Mouse (Mus musculus): ENCODE measurements around the gene Yjefn3. TPM values are rescaled to one million over a fixed set of nuclear protein-coding genes. Genes with fewer than 3 reads are reported as not detected.

The Yjefn3 gene
- 1 to 10 TPM in 1 of 2 experiments, not detected in 1; 1.7 TPM for total RNA-seq (2023)

DNA sequence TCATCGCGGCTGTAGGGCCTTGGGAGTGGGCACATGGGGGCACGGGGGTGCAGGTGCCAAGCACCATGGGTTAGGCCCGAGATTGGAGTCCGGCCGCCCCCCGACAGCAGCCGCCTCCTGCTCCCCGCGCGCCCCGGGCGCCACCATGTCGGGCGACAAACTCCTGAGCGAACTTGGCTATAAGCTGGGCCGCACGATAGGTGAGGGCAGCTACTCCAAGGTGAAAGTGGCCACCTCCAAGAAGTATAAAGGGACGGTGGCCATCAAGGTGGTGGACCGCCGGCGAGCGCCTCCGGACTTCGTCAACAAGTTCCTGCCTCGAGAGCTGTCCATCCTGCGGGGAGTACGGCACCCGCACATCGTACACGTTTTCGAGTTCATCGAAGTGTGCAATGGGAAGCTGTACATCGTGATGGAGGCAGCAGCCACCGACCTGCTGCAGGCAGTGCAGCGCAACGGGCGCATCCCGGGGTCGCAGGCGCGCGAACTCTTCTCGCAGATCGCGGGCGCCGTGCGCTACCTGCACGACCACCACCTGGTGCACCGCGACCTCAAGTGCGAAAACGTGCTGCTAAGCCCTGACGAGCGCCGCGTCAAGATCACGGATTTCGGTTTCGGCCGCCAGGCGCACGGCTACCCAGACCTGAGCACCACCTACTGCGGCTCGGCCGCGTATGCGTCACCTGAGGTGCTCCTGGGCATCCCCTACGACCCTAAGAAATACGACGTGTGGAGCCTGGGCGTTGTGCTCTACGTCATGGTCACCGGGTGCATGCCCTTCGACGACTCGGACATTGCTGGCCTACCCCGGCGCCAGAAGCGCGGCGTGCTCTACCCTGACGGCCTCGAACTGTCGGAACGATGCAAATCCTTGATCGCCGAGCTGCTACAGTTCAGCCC lies at the start of gene Yjefn3, which contains the start of the genes Tssk6 and Ndufa13:
Gene Yjefn3, minus strand, starts transcription at position 550 of the 900 bp plus-strand sequence.
Gene Tssk6, plus strand, starts transcription at position 22 of the 900 bp plus-strand sequence.
Gene Ndufa13, minus strand, starts transcription at position 396 of the 900 bp plus-strand sequence.

DNA sequence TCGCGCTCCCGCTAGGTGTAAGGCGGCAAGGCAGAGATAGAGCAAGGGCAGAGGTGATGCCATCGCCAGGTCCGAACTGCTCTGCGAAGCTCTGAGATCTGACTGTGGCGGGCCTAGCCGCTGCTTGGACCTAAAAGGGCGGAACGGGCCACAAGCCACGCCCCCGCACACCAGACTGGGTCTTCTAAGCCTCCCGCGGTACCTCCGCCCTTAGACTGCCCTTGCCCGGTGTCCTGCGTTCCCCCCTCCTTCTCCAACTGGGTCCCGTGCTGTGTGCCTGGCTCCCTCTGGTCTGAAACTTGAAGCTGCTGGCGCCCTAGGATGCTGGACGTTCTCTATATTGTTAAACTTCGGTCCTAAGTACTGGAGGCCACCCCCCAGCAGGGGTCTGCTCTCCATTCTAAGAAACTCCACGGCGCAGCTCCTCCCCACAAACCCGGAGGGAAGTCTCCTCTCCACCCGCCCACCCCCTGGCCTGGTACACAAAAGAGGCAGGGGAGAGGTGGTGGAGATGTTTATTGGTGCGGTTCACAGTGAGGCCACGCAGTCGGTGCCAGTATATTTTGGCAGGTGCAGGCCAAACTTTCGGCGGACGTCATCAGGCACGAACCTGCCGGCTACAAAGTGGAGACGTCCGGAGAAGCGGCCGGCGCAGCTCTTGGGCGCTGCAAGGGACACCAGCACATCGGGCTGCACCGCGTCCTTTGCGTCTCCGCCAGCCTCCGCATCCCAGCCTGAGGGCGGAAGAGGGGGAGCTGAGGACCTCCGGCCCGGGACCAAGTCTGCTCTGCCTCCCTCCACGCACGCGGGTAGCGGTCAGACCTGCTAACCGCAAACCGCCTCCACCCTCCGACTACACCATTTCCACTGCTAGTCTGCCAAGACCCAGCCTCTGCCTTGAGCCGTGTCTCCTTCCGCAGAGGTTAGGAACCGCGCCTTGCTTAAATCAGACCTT lies 14.9 kb downstream of the Yjefn3 start, which contains the start of gene Cilp2:
Gene Cilp2, minus strand, starts transcription at position 399 of the 955 bp plus-strand sequence.

Other genes starting within 250 kb of the Yjefn3 start
- gene Zfp964, start 248.2 kb downstream of the Yjefn3 start, total RNA-seq (2023): under 1 TPM; 0.47 to 0.52 TPM
- gene Zfp869, start 192.0 kb downstream of the Yjefn3 start, total RNA-seq (2023): 10 to 100 TPM; 31.6 to 34.7 TPM
- 1 to 10 TPM; 3.2 to 3.4 TPM for gene Zfp963, start 152.7 kb downstream of the Yjefn3 start, total RNA-seq (2023)
- not detected for gene Gm20422, start 127.8 kb downstream of the Yjefn3 start, total RNA-seq (2023)
- gene Atp13a1, start 111.5 kb downstream of the Yjefn3 start, total RNA-seq (2023): 10 to 100 TPM; 42.0 to 46.7 TPM
- gene Zfp866, start 111.5 kb downstream of the Yjefn3 start, total RNA-seq (2023): 10 to 100 TPM; 16.2 to 18.5 TPM
- gene Gmip, start 94.0 kb downstream of the Yjefn3 start, total RNA-seq (2023): 100 to 1,000 TPM; 259 to 264 TPM
- gene Lpar2, start 80.3 kb downstream of the Yjefn3 start, total RNA-seq (2023): 1 to 10 TPM; 1.5 to 1.8 TPM
- gene Pbx4, start 70.2 kb downstream of the Yjefn3 start, total RNA-seq (2023): not detected
- gene Cilp2, start 15.0 kb downstream of the Yjefn3 start, total RNA-seq (2023): not detected
- 1 to 10 TPM; 1.1 to 3.2 TPM for gene Tssk6, start 528 bp downstream of the Yjefn3 start, total RNA-seq (2023)
- 10 to 100 TPM; 52.0 to 58.5 TPM for gene Ndufa13, start 154 bp downstream of the Yjefn3 start, total RNA-seq (2023)
- gene Gatad2a, start 93.7 kb upstream of the Yjefn3 start, total RNA-seq (2023): 10 to 100 TPM; 71.9 to 72.4 TPM
- 10 to 100 TPM; 90.3 to 90.9 TPM for gene Mau2, start 140.0 kb upstream of the Yjefn3 start, total RNA-seq (2023)
- gene Sugp1, start 140.1 kb upstream of the Yjefn3 start, total RNA-seq (2023): 10 to 100 TPM; 31.1 to 32.2 TPM
- not detected for gene Tm6sf2, start 170.2 kb upstream of the Yjefn3 start, total RNA-seq (2023)
- gene Hapln4, start 180.7 kb upstream of the Yjefn3 start, total RNA-seq (2023): not detected
- gene Ncan, start 218.2 kb upstream of the Yjefn3 start, total RNA-seq (2023): not detected
- gene Nr2c2ap, start 228.6 kb upstream of the Yjefn3 start, total RNA-seq (2023): 10 to 100 TPM; 23.5 to 26.6 TPM
- gene Rfxank, start 236.4 kb upstream of the Yjefn3 start, total RNA-seq (2023): 10 to 100 TPM; 16.6 to 16.8 TPM
- gene Borcs8, start 236.8 kb upstream of the Yjefn3 start, total RNA-seq (2023): 10 to 100 TPM; 40.9 to 43.7 TPM
- gene Mef2b, start 237.0 kb upstream of the Yjefn3 start, total RNA-seq (2023): 1 to 10 TPM in 1 of 2 experiments, under 1 TPM in 1; 0.37 to 1.6 TPM